Mouse (Mus musculus): Measurements from ENCODE around the gene Krtap4-6. TPM values are rescaled to one million over a fixed set of nuclear protein-coding genes. Genes with fewer than 3 reads are reported as not detected.
"Not testable (repeated sequence)": the region's sequence is repeated elsewhere in the genome, so short reads cannot be mapped to it uniquely, and the experiment has no call there.

The Krtap4-6 gene
- total and polyA plus RNA-seq, 3 experiments: not detected

GRCm38 (mm10) chr11:99644351-99644750 lies 21.4 kb downstream of the Krtap4-6 start:
- Histone ChIP-seq H3K4me3 (replicated peaks in 1 of 3; ENCODE audit: low read depth in 2 of 3, low read length in 2 of 3, poor library complexity in 1 of 3) (no peak overlapping the region), H3K9ac (ENCODE audit: insufficient read depth, low read depth) (no peak overlapping the region), H3K79me2 (replicated peaks; ENCODE audit: control insufficient read depth, extremely low read depth, insufficient read depth, poor library complexity, severe bottlenecking) (no peaks in the 10 kb centered on the region), H3K9me3 (replicated peaks; ENCODE audit: low read length) (no peaks in the 10 kb centered on the region), H3K4me1 (ENCODE audit: control insufficient read depth in 1 of 2, insufficient read depth in 2 of 2) (peaks cover 0 to 5% of the 10 kb centered on the region in 2 experiments; a peak in 1 of 4 replicates), H3K4me2 (ENCODE audit: insufficient read depth, low read depth, poor library complexity, severe bottlenecking) (no peak overlapping the region), H3K36me3 (replicated peaks in 1 of 2; ENCODE audit: control insufficient read depth in 1 of 2, insufficient read depth in 1 of 2, low read length in 1 of 2) (no peaks in the 10 kb centered on the region), H3K27me3 (replicated peaks) (peaks cover 69% of the 10 kb centered on the region), H3K27ac (ENCODE audit: insufficient read depth, low read depth) (no peak overlapping the region)
- DNase-seq (ENCODE audit: extremely low read depth): no peak
- TF ChIP-seq ZMIZ1 (IDR thresholded peaks at IDR 0.05; ENCODE audit: low read depth, low read length) (no peak), CHD1 (IDR thresholded peaks at IDR 0.05; ENCODE audit: low read depth, low read length) (no peak), UBTF (IDR thresholded peaks at IDR 0.05; ENCODE audit: low read depth, low read length) (no peak), JUND (conservative IDR thresholded peaks at IDR 0.05; ENCODE audit: low read depth, low read length) (no peak), E2F4 (IDR thresholded peaks at IDR 0.05; ENCODE audit: insufficient replicate concordance, low read depth, low read length) (no peak), MXI1 (IDR thresholded peaks at IDR 0.05; ENCODE audit: low read depth, low read length) (no peak), GABPA (IDR thresholded peaks at IDR 0.05; ENCODE audit: insufficient replicate concordance, low read depth, low read length) (no peak), RCOR1 (conservative IDR thresholded peaks at IDR 0.05; ENCODE audit: low read depth, low read length) (no peak), ZC3H11A (IDR thresholded peaks at IDR 0.05; ENCODE audit: low read depth, low read length) (no peak), SMC3 (IDR thresholded peaks at IDR 0.05; ENCODE audit: low read depth, low read length) (no peak), ZNF384 (IDR thresholded peaks at IDR 0.05; ENCODE audit: low read depth, low read length) (no peak), TCF12 (IDR thresholded peaks at IDR 0.05; ENCODE audit: low read depth, low read length) (no peak), NRF1 (IDR thresholded peaks at IDR 0.05; ENCODE audit: low read depth, low read length) (no peak), PAX5 (IDR thresholded peaks at IDR 0.05; ENCODE audit: low read length) (no peak), MEF2A (IDR thresholded peaks at IDR 0.05; ENCODE audit: borderline replicate concordance, low read depth, low read length) (no peak), ELF1 (IDR thresholded peaks at IDR 0.05; ENCODE audit: low read depth, low read length) (no peak), POLR2AphosphoS2 (IDR thresholded peaks at IDR 0.05; ENCODE audit: low read depth, low read length) (no peak), IRF4 (IDR thresholded peaks at IDR 0.05; ENCODE audit: low read depth, low read length) (no peak), KAT2A (IDR thresholded peaks at IDR 0.05; ENCODE audit: insufficient replicate concordance, low read length) (no peak), HCFC1 (IDR thresholded peaks at IDR 0.05; ENCODE audit: low read depth, low read length) (no peak)
- in situ Hi-C loops (cut with MboI; ENCODE audit: low pct_ligation_motif_present, low pct_unique_long_range_greater_than_20kb, low sequenced_read_pairs) (no loop called here), dilution Hi-C loops (cut with MboI; ENCODE audit: extremely low pct_ligation_motif_present, extremely low pct_unique_long_range_greater_than_20kb, low sequenced_read_pairs) (no loop called here)

GRCm38 (mm10) chr11:99643635-99644139 lies 22.1 kb downstream of the Krtap4-6 start, which contains the start of gene Krtap4-7:
Gene Krtap4-7 (minus strand): TSS chr11:99644089.
- H3K27me3 ChIP-seq (replicated peaks): peaks cover 69% of the 10 kb centered on the region
- H3K9ac ChIP-seq (ENCODE audit: insufficient read depth, low read depth); H3K79me2 ChIP-seq (replicated peaks; ENCODE audit: control insufficient read depth, extremely low read depth, insufficient read depth, poor library complexity, severe bottlenecking); H3K4me2 ChIP-seq (ENCODE audit: insufficient read depth, low read depth, poor library complexity, severe bottlenecking); H3K4me1 ChIP-seq (ENCODE audit: control insufficient read depth in 1 of 2, insufficient read depth in 2 of 2); H3K9me3 ChIP-seq (replicated peaks; ENCODE audit: low read length); H3K36me3 ChIP-seq (replicated peaks in 1 of 2; ENCODE audit: control insufficient read depth in 1 of 2, insufficient read depth in 1 of 2, low read length in 1 of 2); DNase-seq (ENCODE audit: extremely low read depth); H3K27ac ChIP-seq (ENCODE audit: insufficient read depth, low read depth); in situ Hi-C loops (cut with MboI; ENCODE audit: low pct_ligation_motif_present, low pct_unique_long_range_greater_than_20kb, low sequenced_read_pairs); dilution Hi-C loops (cut with MboI; ENCODE audit: extremely low pct_ligation_motif_present, extremely low pct_unique_long_range_greater_than_20kb, low sequenced_read_pairs); H3K4me3 ChIP-seq (replicated peaks in 1 of 3; ENCODE audit: low read depth in 2 of 3, low read length in 2 of 3, poor library complexity in 1 of 3): not testable (repeated sequence)

All from CH12.LX (cell line).